Mouse (Mus musculus) lung, postnatal 0 days (tissue): ENCODE results near the gene Arhgef18. TPM values are rescaled to one million over a fixed set of nuclear protein-coding genes. Genes with fewer than 3 reads are reported as not detected.

Experiments
- ATAC-seq: fragments of 200-750 bp; cut with Nextera tagmentation; 2 replicates; pipeline ENCODE4 v1.8.0; 2017; ENCODE audit warnings: moderate library complexity
- DNase-seq: peaks from one replicate; pipeline ENCODE4 v3.0.0-alpha.2; 2016; ENCODE audit warnings: low spot score
- H3K27ac ChIP-seq: fragments of 300-500 bp; sonication (generic); 2 replicates; pipeline ENCODE4 v1.5.1; 2014; ENCODE audit warnings: antibody characterized with exemption, mild to moderate bottlenecking, low read length, mixed read lengths
- H3K27me3 ChIP-seq: fragments of 300-500 bp; sonication (generic); replicated peaks from 2 replicates; pipeline ENCODE4 v1.6.1; 2014; ENCODE audit warnings: low read length, mixed read lengths; ENCODE audit not compliant: insufficient read depth
- H3K36me3 ChIP-seq: fragments of 300-500 bp; sonication (generic); 2 replicates; pipeline ENCODE4 v1.6.1; 2014; ENCODE audit warnings: low read length, mixed read lengths; ENCODE audit not compliant: insufficient read depth
- H3K4me1 ChIP-seq: fragments of 300-500 bp; sonication (generic); 2 replicates; pipeline ENCODE4 v1.6.1; 2014; ENCODE audit warnings: antibody characterized with exemption, low read depth, low read length, mixed read lengths; ENCODE audit not compliant: insufficient read depth
- H3K4me2 ChIP-seq: fragments of 300-500 bp; sonication (generic); replicated peaks from 2 replicates; pipeline ENCODE4 v1.6.1; 2014; ENCODE audit warnings: low read depth, mild to moderate bottlenecking, low read length, moderate library complexity, mixed read lengths
- H3K4me3 ChIP-seq: fragments of 300-500 bp; sonication (generic); 2 replicates; pipeline ENCODE4 v1.5.1; 2014; ENCODE audit warnings: low read depth, low read length
- H3K9ac ChIP-seq: fragments of 300-500 bp; sonication (generic); replicated peaks from 2 replicates; pipeline ENCODE4 v1.6.1; 2014; ENCODE audit warnings: low read depth, mild to moderate bottlenecking
- H3K9me3 ChIP-seq: fragments of 300-500 bp; sonication (generic); 2 replicates; pipeline ENCODE4 v1.6.1; 2016; ENCODE audit warnings: low read length, mixed read lengths
- CTCF ChIP-seq: IDR thresholded peaks from 2 replicates; pipeline ENCODE4 v1.5.1; 2016; ENCODE audit warnings: antibody characterized with exemption, mild to moderate bottlenecking
- EP300 ChIP-seq: IDR thresholded peaks from 2 replicates; pipeline ENCODE4 v1.6.1; 2016; ENCODE audit warnings: antibody characterized with exemption, mild to moderate bottlenecking, control low read depth
- WGBS: fragments of 180-500 bp; shearing (Covaris S2); extraction: QIAGEN DNeasy Blood & Tissue Kit; methylation state at CpG from one replicate; pipeline ENCODE4 v1.1.7; 2014; 5-methylcytosine and 5-hydroxymethylcytosine counted together
- polyA plus RNA-seq: library from polyadenylated mRNA; unstranded; fragments of >200 nt; fragmentation: Nextera tagmentation; extraction: Ambion mirVana; gene quantifications from 2 replicates; pipeline ENCODE4 v1.2.1, GENCODE M21; 2015

Arhgef18 gene
- polyA plus RNA-seq, 1 experiment from 2014 or later = 5.8 TPM

DNA sequence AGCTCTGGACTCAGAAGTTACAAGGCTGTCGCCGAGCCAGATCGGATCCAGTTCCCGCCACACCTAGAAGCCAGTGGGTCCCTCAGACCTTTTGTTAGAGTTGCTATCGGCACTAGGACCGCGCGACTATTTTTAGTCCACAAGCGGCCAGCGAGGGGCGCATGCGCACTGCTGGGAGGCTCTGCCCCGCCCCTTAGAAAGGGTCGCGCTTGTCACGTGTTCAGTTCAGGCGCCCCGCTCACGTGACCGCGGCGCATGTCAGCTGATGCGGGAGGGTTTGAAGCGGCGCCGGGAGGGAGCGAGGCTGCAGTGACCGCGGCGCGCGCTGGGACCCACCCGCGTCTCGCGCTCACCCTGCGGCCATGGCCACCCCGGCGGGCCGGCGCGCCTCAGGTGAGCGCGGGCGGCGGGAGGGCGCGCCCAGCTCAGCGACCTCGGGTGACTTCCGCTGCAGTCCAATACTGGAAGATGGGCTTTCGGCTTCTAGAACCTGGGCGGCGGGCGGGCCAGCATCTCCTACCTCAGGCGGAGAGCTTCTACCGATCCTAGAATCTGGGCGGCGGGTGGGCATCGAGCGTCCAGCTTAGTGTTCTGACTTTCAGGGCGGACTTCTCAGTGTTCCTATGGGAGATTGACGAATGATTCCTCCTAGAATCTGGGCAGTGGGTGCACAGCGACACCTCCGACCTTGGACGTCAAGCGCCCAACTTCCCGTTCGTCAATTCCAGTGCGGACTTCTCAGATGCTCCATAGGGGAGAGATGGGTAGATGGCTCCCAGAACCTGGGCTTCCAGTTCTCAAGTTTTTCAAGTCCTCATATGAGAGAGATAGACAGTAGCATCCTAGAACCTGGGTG lies 107.7 kb downstream of the Arhgef18 start, which contains the start of gene Mcoln1:
Gene Mcoln1, plus strand, starts transcription at position 223 of the 856 bp plus-strand sequence.
- Histone ChIP-seq H3K4me1 (peaks cover 7% of the 10 kb centered on the region; the same call in 1 of the 2 replicates), H3K27ac (peak within 1 kb of the TSS; percentile 81), H3K4me2 (peak within 1 kb of the TSS; percentile 86), H3K27me3 (no peaks in the 10 kb centered on the region), H3K9ac (peak within 1 kb of the TSS; percentile 64), H3K36me3 (peaks cover 8% of the 10 kb centered on the region; the same call in 1 of the 2 replicates), H3K4me3 (peak within 1 kb of the TSS; percentile 79), H3K9me3 (no peaks in the 10 kb centered on the region)
- TF ChIP-seq EP300 (no peak), CTCF (peak; percentile 41)
- WGBS = under 1% methylated on average over 56 of the region's 70 CpGs
- DNase-seq = peak; percentile 98
- peak; percentile 96 for ATAC-seq

DNA sequence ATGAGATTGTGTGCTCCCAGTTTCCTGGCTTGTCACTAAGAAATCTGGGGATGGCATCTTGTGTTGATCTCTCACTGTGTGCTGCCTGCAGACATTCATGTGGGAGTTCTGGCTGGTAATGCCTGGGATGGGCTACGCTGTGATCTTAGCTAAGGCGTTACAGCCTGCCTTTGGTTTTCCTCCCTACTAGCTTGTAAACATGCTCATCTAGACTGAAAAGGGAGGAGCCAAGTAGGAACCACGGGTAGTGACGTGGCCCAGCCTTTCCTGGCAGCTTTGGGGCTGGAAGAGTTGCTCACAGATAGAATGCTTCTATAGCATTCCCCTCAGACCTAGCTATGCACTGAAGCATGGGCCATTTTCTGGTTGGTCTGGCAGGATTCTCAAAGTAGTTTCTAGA lies 109.4 kb downstream of the Arhgef18 start:
- no peak overlapping the region for H3K9ac ChIP-seq
- 52% methylated on average over 4 of the region's 4 CpGs for WGBS
- H3K27me3 ChIP-seq = no peaks in the 10 kb centered on the region
- H3K36me3 ChIP-seq = peaks cover 13% of the 10 kb centered on the region
- H3K4me2 ChIP-seq = no peak overlapping the region
- peaks cover 7% of the 10 kb centered on the region; the same call in 1 of the 2 replicates for H3K4me1 ChIP-seq
- ATAC-seq (no peak), DNase-seq (peak; percentile 26)
- no peaks in the 10 kb centered on the region for H3K9me3 ChIP-seq
- H3K4me3 ChIP-seq = no peak overlapping the region
- no peak overlapping the region for H3K27ac ChIP-seq
- TF ChIP-seq CTCF = no peak
- no peak for TF ChIP-seq EP300

Other genes starting within 250 kb of the Arhgef18 start
- gene Insr, start 113.4 kb upstream of the Arhgef18 start, polyA plus RNA-seq = 27.1 and 31.1 TPM in 2 replicates
- gene A430078G23Rik, start 39.6 kb upstream of the Arhgef18 start, polyA plus RNA-seq = 0.38 and 0.40 TPM in 2 replicates
- 7.8 and 9.1 TPM in 2 replicates for gene Pex11g, start 74.7 kb downstream of the Arhgef18 start, polyA plus RNA-seq
- not detected in 2 replicates for gene Tex45, start 77.9 kb downstream of the Arhgef18 start, polyA plus RNA-seq
- gene Zfp358, start 100.1 kb downstream of the Arhgef18 start, polyA plus RNA-seq = 29.8 and 31.6 TPM in 2 replicates
- 38.5 and 40.0 TPM in 2 replicates for gene Mcoln1, start 107.5 kb downstream of the Arhgef18 start, polyA plus RNA-seq
- gene Pnpla6, start 122.4 kb downstream of the Arhgef18 start, polyA plus RNA-seq = 18.1 and 19.0 TPM in 2 replicates
- gene C330021F23Rik, start 175.0 kb downstream of the Arhgef18 start, polyA plus RNA-seq = 0.25 and 0.36 TPM in 2 replicates
- gene Camsap3, start 194.3 kb downstream of the Arhgef18 start, polyA plus RNA-seq = 5.7 and 6.5 TPM in 2 replicates
- gene Xab2, start 228.3 kb downstream of the Arhgef18 start, polyA plus RNA-seq = 34.2 and 37.3 TPM in 2 replicates
- gene Pet100, start 228.5 kb downstream of the Arhgef18 start, polyA plus RNA-seq = 117 and 119 TPM in 2 replicates
- 0.08 TPM in 1 of 2 replicates, not detected in the other for gene Pcp2, start 232.5 kb downstream of the Arhgef18 start, polyA plus RNA-seq
- gene Stxbp2, start 237.9 kb downstream of the Arhgef18 start, polyA plus RNA-seq = 87.1 and 94.2 TPM in 2 replicates